Mouse (Mus musculus) embryonic fibroblast, embryonic 13.5 days (primary cell): ENCODE data around the gene Trex1.

Experiments
- CTCF ChIP-seq: IDR thresholded peaks from 2 replicates; pipeline ENCODE4 v1.5.1; 2011; ENCODE audit warnings: mild to moderate bottlenecking, control low read depth, low read length, moderate library complexity, borderline replicate concordance; ENCODE audit not compliant: insufficient read depth
- POLR2A ChIP-seq: IDR thresholded peaks from 2 replicates; pipeline ENCODE4 v1.6.1; 2011; ENCODE audit warnings: low read depth, mild to moderate bottlenecking, control low read depth, low read length, moderate library complexity

GRCm38 (mm10) chr9:109100307-109100928, 40.9 kb upstream of the Trex1 start:
- no peak for TF ChIP-seq POLR2A
- no peak for TF ChIP-seq CTCF
